Mouse (Mus musculus) macrophage (primary cell): ENCODE measurements around the gene Met. TPM values are rescaled to one million over a fixed set of nuclear protein-coding genes. Genes with fewer than 3 reads are reported as not detected.

ENCODE experiments used
- polyA plus RNA-seq: library from polyadenylated mRNA; stranded (reverse); fragments of 250-400 nt; gene quantifications from 3 replicates; pipeline ENCODE4 v1.2.4, GENCODE M21; 2018; ENCODE audit warnings: inconsistent platforms

Met gene
- polyA plus RNA-seq, 1 experiment from 2014 or later, result 0.79 TPM

Other genes with a start within 250 kb of the Met start
- gene Cav2, start 182.6 kb upstream of the Met start, polyA plus RNA-seq, result 15.1 to 55.7 TPM (median 24.4 TPM) in 3 replicates
- gene Cav1, start 157.5 kb upstream of the Met start, polyA plus RNA-seq, result 0.07 to 0.72 TPM (median 0.21 TPM) in 3 replicates
- 409 to 700 TPM (median 427 TPM) in 3 replicates for gene Capza2, start 172.4 kb downstream of the Met start, polyA plus RNA-seq
- gene St7, start 229.1 kb downstream of the Met start, polyA plus RNA-seq, result 3.8 to 8.0 TPM (median 6.2 TPM) in 3 replicates